Mouse (Mus musculus) R1 (cell line): ENCODE data around the gene Ulk4.
"Not testable (repeated sequence)": the region's sequence is repeated elsewhere in the genome, so short reads cannot be mapped to it uniquely, and the experiment has no call there.

Experiments used
- DNase-seq: peaks from one replicate; pipeline ENCODE4 v3.0.0-alpha.2; 2018; ENCODE audit warnings: low read depth, low spot score

Gene Ulk4

DNA sequence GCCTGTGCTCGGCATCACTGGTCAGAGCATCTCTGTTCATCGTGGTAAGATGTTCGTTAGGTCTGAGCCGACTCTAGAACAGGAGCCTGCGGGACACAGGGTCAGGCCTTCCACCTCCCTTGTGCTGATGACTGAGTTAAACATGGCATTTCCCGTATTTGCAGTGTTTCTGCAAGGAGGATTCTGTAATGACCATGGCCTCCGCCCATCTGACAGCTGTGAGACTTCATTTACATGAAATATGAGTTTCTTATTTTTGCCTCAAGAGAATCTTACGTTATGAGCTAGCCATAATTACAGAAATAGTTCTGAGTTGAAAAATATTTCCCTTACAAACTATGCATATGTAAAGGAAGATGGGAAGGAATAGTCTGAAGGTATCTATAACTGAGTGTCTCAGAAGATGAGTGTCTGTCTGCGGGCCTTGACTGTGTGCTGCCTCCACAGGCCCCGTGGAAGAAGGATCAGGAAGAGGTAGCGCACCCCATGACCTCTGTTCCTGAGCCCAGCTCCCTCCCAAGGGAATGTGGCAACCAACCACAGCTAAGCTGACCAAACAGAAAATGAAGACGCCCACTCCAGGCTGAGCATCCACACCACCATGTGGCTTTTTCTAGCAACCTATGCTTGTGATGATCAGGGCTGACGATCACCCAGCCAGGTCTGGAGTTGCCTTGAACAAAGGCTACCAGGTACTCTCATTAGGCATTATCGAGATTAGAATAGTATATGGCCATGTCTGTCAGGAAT is 212.2 kb downstream of the Ulk4 start:
- no peak for DNase-seq

DNA sequence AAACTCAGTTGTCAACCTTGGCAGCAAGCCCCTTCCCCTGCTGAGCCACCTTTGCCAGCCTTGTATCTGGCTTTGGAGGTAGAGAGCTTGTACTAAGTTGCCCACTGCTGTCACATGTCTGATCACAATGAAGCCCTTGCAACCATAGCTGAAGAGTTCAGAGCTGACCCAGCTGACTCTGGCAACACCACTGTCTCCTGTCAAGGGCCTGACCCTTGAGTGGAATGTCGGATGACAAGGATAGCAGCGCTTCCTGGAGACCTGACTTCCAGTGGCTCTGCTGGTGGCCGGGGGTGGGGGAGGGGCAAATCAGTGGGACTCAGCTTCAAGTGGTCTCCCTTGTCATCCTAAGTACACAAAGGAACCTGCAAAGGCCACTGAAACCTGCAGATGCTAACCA is 214.3 kb downstream of the Ulk4 start:
- no peak for DNase-seq

DNA sequence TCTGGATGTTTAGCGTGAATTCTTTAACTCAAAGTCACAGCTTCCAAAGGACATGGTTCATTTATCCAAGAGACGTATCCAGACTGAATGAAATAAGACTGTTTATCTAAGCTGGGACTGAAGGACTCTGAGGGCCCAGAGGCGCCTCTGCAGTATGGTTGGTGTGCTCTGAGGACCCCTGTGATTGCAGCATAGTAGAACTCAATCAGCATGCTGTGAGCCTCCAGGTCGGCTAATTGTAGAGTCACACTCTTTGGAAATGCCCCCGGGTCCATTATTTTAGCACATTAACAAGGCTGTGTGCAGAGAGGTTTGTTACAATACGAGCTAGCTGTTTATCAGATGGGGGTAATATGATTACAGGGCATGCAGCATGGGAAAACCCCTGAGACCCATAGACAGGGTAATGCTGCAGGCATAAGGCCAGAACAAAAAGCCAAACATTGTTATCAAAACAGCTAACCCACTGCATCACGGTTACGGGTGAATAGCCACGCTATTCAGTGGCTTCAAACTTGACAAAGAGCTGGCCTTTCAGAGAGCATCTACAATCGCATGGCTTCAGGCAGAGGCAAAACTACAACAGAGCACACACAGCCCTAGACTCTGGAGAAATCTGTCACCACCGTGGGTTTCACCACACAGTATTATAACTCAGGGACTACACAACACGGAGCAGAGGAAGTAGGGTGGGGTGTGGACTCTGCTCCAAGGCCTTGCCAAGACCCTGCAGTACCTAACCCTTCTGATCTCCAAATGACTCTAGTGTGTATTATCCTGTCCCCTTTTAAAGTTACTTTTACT is 215.0 kb downstream of the Ulk4 start:
- DNase-seq, result no peak

DNA sequence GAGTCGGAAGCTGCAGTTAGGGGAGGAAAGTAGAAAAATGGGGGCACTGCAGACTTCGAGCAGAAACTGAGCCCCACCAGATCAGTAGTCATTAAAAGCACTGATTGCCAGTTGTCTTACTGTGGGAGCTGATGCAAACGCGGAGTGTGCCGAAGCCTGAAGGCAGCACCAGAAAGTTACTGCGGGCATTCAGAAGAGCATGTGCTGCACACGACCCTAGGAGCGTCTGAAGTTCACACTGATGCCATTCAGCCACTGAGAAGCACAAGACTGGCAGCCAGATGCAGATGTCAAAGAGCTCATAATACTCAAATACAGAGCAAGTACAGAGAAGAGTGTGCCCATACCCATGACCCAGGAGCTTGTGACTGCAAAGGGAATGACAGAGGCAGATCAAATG is 216.7 kb downstream of the Ulk4 start:
- DNase-seq, result no peak

DNA sequence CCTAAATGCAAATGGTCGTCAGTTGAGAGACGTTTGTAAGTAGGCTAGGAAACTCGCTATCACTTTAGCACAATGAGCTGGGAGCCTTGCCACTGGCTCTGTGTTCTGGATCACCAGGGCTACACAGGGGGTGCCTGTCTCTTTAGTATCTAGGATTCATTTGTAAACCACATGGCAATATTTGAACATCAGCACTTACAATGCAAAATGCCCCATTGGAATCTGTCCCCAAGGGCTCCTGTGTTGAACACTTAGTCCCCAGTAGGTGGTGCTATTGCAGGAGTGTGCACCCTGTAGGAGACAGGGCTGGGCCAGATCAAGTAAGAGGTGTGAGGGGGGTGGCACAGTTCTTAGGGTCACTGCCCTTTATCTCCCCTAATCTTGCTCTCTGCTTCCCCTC is 217.7 kb downstream of the Ulk4 start:
- DNase-seq, result peak; percentile 61

DNA sequence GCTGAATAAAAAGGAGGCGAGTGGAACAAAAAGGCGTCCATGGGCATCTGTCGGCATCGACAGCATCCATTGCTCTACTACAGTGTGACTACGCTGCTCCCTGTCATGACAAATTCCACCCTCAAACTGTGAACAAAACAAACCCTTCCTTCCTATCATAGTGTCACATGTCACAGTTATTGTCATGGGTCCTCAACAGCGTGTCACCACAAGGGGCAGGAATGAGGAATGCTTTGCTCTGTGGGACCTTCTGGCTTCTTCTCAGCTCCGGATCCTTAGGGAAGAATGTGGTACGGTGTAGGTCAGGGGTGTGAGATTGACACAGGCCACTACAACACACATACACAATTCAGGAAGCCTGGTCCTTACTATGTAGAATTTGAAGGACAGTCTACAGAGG is 218.5 kb downstream of the Ulk4 start:
- DNase-seq, result no peak

DNA sequence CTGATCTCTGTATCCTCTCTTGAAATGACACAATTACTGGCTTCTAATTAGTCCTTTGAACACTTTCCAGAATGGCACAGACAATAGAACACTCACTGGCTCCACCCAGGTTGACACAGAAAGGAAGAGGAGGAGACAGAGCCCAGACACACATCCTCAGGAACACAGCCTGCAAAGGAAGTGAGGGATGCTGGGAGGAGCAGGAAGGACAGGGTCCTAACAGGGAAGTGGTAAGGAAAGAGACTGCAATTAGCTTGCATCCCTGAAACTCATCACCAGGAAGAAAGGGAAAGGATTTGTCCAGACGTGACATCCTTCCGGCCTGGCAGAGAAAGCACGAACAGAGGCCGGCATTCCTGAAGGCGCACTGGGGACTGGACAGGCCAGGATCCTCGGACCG is 218.9 kb downstream of the Ulk4 start:
- DNase-seq, result peak; percentile 54

DNA sequence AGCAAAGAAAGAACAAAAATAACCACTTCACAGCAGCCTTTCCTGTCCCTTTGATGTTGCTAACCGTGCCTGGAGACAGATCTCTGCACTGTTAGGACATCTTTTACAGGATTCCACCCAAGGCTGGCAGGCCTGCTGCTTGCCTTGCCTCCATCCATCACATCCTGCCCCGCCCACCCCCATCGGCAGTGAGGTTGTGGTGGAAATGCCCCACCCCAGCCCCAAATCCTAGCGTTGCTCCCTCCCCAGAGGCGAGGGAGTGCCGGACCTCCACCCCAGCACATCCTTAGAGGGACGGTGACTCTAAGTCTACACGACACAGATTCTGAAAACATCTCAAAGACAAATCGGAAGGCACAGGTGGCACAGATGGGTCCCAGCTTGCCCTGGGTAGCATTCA is 219.6 kb downstream of the Ulk4 start:
- no peak for DNase-seq

DNA sequence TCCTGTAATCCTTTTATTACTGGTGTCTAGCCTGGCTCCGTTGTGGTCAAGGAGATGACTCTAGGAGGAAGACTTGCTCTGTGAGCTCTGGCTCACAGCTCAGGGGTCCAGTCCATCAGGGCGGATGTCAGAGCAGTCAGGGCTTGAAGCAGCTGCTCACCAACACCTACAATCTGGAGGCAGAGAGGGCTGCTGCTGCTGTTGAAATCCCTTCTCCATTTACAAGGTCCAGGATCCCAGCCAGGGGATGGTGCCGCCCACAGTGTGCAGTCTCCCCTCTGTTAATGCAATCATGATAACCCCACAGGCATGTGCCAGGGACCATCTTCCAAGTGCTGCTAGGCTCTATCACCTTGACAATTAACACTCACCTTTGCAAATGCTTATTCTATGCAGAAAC is 220.5 kb downstream of the Ulk4 start:
- no peak for DNase-seq

DNA sequence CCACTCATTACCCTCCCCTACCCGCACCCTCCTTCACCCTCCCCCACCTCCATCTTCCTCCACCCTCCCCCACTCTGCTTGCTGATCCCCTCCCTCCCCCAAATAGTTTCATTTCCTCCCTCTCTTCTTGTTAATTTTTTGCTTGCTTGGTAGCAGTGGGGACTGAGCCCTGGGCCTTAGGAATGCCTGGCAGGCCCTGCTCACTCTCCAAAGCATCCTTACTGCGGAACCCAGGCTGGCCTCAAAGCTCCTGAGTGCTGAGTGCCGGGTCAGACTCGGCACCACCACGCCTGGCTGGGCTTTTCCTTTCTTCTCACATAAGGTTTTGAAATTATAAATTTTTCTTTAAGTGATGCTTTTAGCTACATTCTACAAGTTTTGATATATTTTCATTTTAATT is 221.0 kb downstream of the Ulk4 start:
- no peak for DNase-seq

DNA sequence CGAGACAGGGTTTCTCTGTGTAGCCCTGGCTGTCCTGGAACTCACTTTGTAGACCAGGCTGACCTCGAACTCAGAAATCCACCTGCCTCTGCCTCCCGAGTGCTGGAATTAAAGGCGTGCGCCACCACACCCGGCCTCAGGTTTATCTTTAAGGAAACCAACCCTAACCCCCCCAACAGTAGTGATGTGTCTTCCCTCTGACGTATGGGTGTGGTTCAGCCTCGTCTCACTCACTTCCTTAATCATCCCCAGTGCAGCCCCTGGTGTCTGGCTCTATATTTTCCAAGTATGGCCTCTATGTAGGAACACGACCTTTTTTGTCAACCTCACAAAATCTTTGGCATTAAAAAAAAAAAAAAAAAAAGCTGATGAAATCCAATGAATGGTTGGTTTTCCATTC is 231.3 kb downstream of the Ulk4 start:
- DNase-seq, result not testable (repeated sequence)

DNA sequence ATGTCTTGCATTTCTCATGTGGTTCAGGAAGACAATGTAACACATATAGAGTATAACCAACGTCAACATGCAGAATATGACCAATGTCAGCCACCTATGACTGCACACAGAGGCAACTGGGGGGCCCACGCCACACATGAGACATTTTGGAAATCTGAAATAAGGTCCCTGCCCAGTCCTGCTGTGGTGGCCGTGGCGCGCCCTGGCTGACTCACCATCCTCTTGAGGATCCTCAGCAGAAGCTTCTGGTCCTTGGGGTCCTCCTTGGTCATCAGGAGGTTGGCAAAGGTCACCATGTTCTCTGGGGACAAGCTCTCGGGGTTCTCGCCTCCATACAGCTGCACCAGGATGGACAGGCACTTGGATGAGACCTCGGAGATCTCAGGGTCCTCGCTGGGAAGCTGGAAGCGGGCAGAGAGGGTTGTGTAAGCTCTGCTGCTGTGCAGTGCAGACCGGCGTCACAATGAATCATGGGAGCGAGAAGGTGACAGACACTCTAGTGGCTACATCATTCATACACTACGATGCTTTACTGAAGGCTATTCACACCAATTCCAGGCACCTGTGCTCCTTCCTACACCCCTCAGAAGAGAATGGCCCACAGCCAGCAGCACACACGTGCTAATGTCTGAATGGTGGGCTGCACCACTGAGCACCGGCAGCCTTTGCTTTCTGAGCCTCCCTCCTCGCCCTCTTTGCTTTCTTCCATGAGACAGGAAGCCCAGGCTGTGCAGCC is 232.4 kb downstream of the Ulk4 start:
- DNase-seq, result no peak

DNA sequence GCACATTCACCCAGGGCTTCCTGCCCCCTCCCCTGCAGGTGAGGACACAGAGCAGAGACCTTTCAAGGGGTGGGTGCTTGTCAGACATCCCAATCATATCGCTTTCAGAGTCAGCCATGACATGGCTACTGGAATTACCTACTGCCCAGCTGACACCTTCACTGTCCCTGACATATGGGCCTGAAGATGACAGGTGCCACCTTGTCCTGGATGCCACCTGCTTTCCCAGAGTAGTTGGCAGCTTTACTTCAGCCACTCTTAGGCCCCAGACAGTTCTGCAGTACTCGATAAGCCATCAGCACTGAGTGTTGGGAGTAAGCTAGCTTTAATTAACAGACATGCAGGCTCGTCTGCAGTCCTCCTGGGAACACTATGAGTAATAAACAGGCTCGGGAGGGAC is 234.0 kb downstream of the Ulk4 start:
- no peak for DNase-seq

DNA sequence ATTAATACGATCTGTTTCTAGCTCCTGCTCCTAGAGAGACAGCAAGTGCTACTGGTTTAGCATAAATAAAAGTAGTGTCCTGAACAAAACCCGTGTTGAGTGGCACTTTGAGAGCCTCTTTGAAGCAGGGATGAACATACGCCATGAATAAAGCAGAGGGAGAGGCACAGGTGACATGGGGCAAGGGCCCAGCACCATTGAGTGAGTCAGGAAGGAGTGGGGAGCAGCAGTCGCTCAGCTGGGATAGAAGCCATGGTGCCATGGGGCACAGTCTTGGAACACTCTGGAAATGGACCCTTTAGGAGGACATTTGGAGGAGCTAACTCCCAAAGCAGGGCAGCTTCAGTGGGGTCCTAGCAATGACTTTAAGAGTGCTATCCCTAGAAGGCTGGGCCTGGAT is 238.6 kb downstream of the Ulk4 start:
- DNase-seq, result no peak

DNA sequence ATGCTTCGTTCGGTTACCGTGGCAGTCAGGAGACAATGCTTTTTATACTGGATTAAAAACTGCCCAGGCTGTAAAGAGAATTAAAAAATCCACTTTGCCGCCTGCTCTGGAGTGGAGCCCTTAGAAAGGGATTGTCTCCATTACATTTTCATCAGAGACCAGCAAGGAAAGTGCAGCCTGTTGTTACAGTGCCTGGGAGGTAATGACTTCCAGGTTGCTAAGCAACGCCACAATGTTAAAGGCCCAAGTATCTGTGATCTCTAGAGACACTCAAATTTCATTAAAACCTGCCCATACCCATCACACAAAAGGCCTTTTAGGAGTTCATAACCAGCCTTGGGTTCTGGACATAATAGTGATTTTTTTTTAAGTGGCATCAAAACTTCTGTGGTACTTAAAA is 239.0 kb downstream of the Ulk4 start:
- DNase-seq, result peak; percentile 31

DNA sequence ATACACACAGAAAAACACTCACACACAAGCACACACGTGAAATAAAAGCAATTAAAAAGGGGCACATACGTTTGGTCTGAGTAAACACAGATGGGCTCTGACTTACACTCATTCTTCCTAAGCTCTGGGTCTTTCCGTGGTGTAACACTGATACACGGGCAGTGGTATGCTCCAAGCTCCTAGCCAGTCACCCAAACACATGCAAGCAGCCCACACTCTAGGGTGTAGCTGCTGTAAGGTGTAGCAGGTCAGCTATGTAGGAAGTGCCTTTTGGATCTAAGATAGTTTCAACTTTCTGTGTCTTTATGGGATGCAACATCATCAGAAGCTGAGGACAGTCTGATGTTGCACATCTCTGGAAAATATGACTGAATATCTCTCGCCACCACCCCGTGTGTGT is 241.7 kb downstream of the Ulk4 start:
- DNase-seq, result no peak

DNA sequence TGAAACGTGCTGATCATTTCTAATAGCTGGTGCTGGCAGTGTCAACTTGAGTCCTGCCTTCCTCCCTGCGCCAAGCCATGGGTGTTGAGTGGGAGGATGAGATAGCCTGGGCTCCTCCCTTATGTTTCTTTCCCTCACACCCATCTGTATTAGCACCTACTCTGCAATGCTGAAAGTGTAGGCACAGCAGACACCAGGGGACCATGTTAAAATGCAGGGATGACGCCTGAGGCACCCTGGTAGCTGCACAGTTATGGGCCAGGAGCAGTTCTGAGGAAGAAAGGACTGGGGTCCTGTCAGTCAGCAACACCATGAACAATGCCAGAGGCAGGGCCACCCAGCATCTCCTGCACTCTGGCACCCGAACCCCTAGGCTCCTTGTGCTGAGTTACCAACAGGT is 243.4 kb downstream of the Ulk4 start:
- no peak for DNase-seq

DNA sequence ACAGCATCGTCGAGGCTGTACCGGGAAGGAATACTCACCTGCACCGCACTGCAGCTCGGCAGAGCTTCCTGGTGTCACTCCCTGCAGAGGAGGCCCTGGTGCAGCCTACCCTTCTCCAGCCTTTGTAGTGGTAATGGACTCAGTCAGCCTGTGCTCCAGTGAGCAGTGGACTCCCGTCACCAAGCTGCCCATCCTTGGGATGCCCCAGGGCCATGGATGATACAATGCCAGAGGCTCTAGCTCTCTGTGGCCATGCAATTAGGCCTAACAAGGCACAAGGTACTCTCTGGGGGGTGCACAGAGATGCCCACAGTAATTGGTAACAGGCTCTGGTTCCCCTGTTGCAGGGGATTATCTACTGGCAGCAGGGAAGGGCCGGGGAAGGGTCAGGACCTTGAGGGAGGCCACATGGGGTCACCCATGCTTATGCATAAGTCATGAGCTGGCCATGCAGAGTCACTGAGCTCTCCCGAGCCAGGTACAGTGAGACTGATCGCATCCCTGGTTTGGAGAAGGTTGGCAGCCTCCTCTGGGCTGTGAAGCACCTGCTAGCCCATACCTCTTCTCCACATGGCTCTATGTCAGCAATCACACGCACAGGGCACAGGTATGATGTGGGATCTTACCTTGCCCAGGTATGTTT is 244.6 kb downstream of the Ulk4 start:
- no peak for DNase-seq

DNA sequence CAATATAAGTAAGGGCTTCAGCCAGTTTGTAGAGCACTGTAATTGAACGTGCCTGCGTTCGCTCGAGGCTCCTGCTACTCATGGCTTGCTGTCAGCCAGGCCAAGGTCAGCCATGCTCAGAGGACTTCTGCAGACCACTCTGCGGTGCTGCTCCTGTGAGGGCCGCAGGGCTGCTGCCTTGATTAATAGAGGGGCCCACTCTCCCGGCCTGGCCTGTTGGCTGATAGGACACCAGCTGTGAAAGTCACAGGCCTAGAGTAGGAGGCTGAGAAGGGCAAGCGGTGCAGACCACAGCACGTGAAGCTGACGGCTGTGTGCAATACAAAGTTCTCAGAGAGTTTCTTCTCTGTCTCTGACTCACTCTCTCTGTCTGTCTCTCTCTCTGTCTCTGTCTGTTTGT is 246.0 kb downstream of the Ulk4 start:
- no peak for DNase-seq

DNA sequence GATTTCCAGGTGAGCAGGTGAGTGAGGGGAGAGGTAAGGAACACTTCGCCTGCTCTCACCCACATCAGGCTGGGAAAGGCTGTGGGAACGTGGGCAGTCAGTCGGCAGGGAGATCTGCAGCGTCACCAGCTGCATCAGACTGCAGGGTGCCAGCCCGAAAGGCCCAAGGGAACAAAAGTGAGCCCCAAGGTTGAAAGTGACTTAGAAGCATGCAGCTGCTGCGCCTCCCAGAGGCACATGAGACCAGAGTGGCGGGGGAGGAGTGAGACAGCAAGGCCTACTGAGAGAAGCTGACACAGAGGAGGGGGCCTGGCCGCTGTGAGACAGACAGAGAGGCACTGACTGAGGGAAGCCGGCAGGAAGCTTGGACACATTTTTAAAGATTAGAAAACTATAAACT is 247.2 kb downstream of the Ulk4 start:
- no peak for DNase-seq

DNA sequence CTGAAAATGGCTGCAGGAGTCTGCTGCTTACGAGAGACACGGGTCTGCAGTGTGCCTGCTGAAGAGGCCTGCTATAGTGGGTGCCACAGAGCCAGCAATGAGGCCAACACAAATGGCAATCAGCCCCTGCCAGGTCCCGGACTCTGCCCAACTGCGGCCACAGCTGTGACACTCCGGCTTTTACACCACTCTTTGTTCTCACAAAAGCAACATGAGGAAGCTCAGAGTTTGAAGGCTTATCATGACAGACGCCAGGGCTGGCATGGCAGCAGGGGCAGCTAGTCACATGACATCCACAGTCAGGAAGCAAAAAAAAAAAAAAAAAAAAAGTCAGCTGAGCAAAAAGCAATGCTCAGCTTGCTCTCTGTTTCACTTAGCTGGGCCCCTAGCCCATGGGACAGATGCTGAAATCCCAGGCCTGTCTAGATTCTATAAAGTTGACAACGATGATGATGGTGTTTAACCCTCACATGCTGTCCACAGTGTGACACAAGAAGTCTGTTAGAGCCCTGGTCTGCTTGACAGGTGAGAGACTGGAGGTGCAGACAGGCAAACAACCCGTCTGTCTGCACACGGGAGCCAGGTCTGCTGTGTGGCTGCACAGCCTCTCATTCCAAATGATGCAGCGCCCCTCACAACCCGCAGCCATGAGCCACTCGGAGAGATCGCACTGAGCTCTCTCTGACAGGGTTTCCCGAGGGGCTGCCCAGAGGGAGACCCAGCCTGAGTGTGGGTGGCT is 253.3 kb downstream of the Ulk4 start:
- no peak for DNase-seq
